Mouse (Mus musculus): ENCODE measurements around the gene Yod1.

The Yod1 gene

DNA sequence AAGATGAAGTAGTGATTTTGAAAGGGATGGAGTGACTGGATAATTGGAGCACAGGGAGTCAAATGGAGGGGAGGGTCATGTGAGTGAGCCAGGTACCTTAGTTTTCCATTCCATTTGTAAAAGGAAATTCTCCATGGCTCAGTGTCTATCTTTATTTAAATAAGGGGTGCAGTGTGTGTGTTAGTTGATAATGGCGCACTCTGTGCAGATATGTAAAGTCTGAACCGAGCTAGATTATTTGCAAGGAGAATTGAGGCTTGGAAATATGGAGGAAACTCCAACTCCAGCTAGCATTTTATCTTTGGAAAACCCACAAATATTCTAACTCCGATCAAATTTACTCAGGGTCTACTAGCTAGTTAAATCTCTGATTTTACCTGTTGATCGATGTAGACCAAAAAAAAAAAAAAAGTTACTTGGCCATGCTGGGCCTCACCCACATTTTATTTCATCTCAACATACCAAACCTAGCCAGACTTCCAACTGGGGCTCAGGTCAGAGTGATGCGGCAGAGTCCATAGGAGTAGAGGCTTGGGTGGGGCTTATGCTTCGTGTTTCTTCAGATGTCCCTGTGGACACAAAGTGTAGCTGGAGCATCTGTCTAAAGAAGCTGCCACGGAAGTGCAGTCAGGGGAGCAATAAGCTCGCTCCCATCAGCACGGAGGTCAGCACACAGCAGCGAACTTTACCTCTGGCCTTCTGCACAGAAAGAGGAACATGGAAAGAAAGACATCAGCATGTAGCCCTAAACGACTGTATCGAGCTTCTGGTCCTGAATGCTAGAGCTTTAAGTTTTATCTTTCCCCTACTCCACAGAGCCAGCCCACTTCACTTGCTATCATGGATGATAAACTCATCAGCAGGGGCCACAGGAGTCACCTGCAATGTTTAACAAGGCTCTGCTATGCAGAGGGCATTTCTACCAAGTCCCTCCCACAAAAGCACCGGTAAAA is 15.9 kb downstream of the Yod1 start:
- no peak for DNase-seq (ENCODE audit: low spot score)

DNA sequence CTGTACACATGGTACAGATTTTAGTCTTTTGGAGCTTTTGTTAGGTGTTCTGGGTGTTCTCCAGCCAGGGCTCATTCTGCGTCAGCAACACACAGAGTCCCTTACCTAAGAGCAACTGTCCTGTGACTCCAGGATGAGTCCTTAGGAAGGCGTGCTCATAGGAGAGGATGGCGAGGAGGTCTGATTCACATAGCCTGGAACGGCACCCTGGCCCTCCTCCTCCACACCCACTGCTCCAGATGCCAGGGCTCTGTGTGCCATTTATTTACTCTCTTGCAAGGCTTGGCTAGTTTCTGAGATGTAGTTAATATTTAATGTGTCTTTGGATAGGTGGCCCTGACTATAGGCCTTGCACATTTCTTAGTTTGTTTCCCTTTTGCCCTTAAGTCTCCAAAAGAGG is 16.5 kb downstream of the Yod1 start:
- DNase-seq (ENCODE audit: low spot score): no peak

DNA sequence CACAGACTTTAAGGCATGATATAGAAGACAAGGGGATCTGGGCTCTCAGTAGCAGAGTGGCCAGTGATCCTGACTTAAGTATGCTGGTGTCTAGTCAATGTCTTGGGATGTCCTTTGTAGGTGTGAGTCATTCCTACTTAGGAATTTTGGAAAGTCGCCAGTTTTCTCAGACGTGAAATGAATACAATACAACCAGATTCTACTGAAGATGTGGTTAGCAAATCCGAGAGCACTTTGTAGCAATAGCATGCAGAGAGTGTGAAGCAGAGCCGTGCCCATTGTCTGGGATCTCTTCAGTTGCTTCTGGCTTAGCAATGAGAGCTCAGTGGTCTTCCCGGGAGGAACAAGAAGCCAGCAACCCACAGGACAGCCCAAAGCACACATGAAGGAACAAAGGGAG is 17.3 kb downstream of the Yod1 start:
- DNase-seq (ENCODE audit: low spot score): no peak

DNA sequence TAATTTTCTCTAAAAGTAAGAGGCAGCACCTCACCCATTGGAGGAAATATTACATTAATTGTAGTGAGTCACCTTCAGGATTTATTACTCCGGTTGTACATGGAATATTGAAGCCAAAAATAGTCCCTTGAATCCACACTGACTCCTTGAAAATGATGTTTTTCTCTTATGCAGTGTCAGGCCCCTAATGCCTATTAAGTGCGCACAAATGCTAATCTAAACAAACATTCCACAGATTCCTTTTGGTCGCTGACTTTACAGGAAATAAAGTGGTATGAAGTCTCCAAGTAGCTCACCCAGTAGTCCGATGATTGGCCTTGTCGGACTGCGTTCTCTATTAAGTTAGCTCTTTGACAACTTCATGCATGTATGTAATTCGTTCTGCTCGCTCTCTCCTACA is 17.7 kb downstream of the Yod1 start:
- DNase-seq (ENCODE audit: low spot score): no peak

DNA sequence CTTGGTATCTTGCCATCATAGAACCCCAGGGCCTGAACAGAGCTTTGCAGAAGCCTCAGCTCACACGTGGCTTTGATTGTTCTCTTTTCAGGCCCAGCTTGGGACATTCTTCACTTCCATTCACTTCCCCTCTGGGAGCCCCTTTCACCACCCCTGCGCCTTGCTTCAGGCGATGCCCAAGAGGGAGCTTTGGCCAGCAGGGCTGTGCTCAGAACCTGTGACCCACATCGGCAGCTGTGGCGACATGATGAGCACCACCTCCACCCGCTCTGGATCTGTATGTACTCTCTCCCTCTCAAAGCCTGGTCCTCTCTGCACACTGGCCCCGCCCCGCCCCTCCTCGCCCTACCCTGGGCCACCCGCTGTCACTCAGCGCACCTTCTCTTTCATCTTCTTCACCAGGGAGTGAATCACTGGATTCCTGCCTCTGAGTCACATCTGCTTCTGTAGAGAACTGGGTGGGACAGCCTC is 20.3 kb downstream of the Yod1 start:
- DNase-seq (ENCODE audit: low spot score): no peak

DNA sequence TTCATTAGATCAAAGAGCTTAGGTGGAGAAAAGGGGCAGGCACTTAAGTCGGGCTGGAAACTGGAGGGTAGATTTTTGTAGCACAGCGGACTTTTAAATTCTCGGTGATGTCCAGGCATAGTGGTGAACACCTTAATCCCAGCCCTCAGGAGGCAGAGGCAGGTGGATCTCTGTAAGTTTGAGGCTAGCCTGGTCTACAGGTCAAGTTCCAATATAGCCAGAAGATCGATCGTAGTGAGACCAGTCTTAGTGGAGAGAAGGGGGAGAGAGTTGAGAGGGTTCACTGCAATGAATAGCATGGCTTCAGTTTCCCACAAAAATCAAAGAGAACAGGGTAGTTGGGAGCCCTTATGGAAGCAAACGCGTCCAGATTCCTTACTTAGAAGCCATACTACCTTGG is 20.8 kb downstream of the Yod1 start:
- DNase-seq (ENCODE audit: low spot score): no peak

DNA sequence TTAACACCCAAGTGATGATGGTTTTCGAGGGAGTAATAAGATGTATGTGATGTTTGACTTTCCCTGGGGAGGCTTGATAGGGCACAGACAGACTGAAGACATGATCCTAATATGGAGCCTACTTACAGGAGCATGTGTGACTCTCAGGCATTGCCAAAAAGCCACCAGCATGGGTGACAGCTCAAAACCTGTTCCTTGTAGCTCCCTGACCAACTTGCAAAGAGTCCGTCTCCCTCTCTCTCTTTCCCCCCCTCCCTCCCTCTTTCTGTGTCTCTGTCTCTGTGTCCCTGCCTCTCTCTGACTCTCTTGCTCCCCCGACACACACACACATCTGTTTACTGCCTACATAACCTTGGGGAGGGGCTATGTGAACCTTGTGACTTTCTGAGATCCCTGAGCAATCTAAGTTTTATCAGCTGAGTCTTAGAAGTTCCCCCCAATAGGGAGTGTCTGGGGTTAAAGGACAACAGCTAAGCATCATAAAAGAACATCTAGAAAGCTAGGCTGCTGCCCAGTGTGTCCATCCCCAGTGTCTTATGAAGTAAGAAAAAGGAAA is 21.5 kb downstream of the Yod1 start:
- DNase-seq (ENCODE audit: low spot score): no peak

DNA sequence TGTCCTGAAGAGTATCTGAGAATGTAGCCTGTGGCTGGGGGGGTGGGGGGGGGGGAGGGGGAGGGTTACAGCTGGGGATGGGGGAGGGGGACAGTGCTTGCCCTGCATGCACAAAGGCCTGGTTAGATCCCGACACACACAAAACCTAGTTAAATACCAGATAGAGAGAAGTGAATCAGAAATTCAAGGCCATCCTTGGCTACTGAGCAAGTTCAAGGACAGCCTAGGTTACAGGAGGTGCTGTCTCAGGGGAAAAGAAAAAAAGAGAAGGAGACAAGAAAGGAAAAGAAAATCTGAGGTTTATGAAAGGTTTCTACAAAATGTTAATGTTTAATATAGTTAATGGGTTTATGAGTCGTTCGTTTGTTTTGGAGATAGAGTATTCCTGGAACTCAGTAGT is 22.5 kb downstream of the Yod1 start:
- no peak for DNase-seq (ENCODE audit: low spot score)

DNA sequence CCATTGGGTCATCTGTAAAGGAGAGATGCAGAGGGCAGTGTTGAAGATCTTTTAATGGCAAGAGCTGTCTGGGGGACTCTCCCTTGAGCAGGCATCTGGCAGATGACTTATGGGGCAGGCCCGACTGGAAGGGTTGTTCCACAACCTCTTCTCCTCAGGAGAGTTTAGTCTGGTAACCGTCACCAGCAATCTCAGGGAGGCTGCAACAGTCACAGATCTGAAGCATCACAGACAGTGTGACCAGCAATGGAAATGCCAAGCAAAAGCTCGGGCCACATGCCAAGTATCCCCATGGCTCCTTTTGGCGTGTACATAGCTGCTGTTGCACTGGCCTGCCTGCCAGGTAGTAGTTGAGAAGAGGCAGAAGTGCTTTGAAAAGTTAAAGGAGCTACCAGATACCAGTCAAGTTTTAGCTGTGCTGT is 23.1 kb downstream of the Yod1 start:
- DNase-seq (ENCODE audit: low spot score): no peak

DNA sequence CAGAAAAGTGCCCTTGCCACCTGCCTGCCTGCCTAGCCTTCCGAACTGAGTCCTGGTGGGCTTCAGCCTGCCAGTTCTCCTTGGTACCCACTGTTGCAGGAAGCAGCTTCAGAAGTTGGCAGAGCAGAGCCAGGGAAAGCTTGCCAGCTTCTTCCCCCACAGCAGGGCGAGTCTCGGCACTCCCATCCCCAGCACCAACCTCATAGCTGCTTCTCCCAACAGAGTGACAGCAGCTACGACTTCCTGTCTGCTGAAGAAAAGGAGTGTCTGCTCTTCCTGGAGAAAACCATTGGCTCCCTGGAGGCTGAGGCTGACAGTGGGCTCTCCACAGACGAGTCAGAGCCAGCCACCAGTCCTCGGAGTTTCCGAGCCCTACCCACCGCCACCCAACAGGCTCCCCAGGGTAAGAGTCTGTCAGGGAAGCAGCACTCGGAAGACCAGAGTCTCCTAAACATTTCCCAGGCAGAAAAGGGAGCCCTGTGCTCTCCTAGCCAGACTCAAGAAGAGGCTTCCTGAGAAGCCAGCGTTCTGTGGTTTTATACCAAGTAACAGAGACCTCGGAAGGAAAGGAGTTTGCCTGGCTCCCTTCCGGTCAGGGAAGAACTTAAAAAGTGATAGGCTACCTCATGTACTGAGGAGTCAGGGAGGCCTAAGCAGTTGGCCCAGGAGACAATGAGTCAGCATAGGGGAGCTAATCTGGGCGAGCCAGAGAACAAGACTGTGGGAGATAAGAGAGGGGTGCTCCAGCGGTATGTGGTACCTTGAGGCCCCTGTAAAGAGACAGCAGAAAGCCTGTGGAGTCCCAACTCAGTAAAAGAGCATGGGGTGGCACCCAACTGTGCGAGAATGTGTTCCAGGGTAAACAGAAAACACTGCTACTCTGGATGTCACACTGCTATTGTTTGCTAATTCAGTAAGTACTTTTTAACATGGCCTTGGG is 23.9 kb downstream of the Yod1 start:
- DNase-seq (ENCODE audit: low spot score): no peak

DNA sequence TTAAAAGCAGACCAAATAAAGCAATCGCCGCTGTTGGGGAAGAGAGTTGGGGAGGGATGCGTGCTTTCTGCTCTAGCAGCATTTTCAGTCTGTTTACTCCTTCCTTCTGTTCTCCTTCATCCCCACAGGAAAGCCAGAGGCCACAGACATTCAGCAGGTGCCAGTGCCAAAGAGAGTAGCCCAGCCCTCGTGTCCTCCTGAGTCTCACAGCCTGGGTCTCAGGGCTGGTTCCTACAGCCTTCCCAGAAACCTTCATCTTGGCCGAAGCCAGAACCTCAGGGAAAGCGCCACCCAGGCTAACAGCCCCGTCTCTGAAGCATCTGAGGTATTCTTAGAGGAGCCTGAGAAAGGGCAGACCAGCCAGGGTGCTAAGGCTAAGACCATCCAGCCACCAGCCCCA is 25.1 kb downstream of the Yod1 start:
- DNase-seq (ENCODE audit: low spot score): no peak

DNA sequence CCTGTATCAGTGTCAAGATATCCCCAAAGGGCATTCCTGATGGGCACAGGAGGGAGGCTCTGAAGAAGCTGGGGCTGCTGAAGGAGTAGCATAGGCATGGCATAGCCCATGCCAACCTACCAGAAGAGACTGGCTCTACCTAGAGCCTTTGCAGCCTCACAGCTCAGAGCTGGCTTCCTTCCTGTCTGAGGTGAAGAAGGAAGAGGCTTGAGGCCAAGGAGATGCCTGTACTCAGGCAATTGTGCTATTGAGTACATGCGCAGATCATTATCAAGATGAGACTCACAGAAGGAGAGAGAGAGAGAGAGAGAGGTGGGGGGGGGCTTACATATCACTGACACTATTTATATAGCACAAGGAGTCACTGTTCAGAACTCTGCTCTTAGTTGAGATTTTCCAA is 26.6 kb downstream of the Yod1 start:
- no peak for DNase-seq (ENCODE audit: low spot score)

DNA sequence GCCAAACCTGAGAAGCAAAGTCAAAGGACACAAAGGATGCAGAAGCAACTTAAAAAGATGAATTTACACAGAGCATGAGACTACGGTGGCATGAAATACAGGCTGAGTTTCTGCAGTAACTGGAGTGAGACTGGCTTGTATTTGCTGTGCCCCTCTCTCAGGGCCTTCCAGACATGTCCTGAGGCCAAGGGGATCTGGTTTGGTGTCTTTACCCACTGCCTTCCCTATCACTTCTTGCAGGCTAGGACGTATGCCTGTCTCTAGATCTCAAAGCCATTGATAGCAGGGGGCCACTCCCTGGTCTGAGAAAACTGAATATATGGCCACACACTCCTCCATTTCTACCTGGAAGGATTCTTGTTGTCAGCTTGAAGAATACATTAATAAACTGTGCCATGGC is 27.1 kb downstream of the Yod1 start:
- no peak for DNase-seq (ENCODE audit: low spot score)

DNA sequence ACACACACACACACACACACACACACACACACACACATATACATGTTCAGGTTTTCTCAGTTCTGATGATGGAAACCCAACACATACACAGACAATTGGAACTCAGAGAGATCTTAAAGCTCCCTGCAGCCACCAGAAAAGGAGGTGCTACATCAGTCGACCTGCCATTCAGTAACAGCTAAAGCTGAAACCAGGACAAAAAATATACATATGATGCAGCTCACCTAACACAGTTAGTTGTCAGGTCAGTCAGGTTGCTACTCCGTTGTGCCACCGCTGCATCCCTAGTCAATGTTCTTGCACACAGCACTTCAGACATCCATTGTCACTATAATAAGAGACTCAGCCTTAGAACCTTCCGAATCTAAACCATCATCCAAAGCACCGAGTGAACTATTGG is 27.8 kb downstream of the Yod1 start:
- no peak for DNase-seq (ENCODE audit: low spot score)

DNA sequence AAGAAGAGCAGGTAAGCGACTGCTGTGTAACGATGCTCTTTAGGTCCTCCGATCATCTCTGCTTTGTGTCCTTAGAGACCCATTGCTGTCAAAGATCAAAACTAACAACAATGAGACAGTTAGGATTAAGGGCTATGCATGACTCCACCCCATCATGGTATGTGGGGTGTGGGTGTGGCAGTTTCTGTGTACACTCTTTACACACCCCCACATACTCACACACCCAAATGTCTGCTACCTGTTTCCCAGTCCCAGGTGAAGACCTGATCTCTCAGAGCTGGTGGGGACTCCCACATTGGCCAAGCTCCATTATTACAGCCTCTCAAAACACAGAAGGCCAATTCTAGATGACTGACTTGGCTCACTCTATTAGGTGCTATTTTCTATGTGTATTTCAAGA is 28.5 kb downstream of the Yod1 start:
- no peak for DNase-seq (ENCODE audit: low spot score)

DNA sequence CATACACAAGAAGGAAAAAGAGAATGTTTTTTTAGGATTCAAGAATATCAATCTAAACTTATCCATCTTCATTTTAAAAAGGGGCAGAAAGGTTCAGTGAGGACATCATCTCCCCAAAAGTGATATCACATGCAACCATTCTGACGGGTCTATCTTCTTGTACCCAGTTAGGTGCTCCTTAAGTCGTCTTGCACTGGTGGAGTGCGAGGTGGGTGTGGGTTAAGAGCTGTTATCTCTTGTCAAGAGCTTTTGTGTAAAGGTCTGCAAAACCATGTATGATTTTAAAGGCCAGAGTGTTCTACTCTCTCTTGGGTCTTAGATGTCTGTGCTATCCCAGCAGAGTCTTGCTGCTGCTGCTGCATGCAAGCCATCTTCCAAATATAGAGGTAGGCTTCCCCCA is 29.7 kb downstream of the Yod1 start:
- no peak for DNase-seq (ENCODE audit: low spot score)

DNA sequence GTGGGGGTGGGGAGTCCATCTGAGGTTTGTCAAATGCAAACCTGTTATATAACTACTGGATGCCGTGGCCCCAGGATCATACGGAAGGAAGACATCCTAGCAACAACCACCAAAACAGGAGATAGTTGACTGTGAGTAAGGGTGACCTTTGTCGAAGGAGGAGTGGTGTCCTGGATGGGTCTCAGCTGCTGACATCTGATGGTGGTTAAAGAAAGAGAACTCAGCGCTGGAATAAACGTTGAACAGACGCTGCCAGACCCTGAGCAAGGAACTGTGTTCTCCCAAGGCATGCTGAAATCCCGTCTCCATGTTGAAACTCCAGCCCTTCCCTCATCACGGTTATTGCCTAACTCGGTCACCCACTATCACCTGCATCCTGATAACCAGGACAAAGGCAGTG is 42.6 kb downstream of the Yod1 start:
- DNase-seq (ENCODE audit: low spot score): no peak

DNA sequence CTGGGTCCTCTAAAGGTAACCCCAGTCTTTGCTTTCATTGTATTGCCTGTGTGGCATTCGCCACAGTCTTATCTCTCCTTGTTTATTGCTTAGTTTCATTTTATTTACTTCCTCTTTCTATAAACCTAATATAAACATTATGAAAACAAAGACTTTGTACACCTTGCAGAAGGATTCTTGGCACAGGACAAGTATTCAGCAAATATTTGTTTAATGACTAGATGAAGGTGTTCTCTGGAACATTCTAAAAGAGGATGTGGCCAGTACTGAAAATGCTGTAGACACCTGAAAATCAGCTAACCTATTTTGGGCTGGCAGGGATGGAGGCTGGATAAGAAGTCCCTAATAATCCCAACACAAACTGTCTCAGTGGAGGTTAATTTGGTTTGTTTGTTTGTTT is 44.5 kb downstream of the Yod1 start:
- DNase-seq (ENCODE audit: low spot score): no peak

DNA sequence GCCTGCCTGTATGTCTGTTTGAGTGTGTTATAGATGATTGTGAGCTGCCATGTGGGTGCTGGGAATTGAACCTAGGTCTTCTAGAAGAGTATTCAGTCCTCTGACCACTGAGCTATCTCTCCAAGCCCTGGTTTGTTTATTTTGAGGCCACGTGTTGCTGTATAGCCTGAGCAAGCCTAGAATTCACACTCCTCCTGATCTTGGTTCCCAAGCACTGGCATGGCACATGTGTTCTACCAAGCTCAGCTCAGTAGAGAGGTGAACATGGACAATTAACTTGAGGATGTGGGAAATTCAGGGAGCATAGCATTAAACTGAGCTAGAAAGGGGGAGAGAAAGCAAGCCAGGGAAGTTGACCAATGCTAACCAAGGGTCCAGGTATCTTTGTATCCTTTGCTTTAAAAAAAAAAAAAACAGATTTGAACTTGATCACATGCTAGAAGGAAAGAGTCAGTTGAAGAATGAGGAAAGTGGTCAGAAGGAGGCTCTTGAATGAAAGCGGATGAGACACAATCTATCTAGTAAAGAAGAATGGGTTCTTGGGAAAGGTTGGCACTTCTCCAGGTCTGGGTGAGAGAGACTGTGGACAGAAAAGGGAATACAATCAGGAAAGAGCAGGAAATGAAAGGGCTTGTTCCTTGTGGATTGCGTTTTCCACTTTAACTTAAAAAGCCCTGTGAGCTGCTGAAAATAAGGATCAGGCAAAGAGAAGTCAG is 45.1 kb downstream of the Yod1 start:
- no peak for DNase-seq (ENCODE audit: low spot score)

DNA sequence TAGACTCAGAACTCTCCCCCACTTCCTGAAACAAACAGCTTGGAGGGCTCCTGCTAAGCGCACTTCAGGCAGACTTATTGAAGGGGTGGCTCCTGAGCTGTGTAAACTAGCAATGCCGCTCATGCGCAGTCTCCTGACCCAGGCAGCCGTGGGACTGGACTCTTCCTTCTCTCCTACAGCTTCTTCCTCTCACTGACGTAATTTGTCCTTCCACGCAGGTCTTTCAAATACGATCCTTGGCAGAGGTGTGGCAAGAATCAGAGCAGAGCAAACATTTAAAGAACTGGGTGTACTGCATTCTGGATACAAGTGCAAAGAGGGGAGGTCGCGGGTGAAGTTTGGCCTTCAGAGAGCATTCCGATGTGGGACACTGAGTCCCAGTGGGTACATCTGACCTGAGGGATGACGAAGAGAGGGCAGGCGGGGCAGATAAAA is 46.9 kb downstream of the Yod1 start:
- no peak for DNase-seq (ENCODE audit: low spot score)

DNA sequence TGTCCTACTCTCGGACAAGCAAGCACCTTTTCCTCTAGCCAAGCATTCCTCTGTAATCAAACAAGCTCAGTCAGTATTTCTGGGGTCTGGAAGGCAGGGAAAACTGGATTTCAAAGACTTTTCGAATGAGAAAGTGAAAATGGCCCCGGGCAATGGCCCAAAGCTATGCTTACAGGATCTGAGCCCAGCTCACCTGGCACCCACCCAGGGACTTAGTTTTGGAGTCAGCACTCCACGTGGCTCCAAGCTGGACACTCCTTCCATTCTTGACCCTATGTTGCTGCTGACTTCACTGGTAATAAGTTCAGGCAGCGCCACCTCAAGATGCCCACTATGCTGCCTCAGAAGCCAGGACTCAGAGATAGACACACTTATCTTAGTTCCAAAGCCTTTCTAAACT is 49.9 kb downstream of the Yod1 start:
- no peak for DNase-seq (ENCODE audit: low spot score)

DNA sequence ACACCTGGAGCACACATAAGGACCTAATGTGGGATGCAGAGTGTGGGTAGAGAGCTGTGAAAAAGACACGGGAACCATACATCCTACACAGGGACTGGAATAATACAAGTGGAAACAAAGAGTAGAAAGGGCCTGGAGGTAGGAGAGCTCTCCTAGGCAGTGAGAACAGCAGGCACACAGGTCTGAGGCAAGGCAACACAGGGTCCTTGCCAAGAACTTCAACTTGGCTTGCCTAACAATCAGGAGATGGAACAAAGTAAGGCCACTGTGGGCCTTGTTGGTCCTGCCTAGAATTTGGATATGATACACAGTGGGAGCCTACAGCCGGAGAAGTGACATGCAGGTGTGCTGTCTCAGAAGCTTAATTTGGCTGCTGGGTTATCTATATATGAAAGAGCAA is 52.8 kb downstream of the Yod1 start:
- no peak for DNase-seq (ENCODE audit: low spot score)

Measured in ovary, postnatal 10 days (tissue).